Mouse (Mus musculus) brown adipose tissue, adult 24 weeks (tissue): ENCODE data around the gene Tex13c2. TPM values are rescaled to one million over a fixed set of nuclear protein-coding genes. Genes with fewer than 3 reads are reported as not detected.

Experiments used
- H3K27ac ChIP-seq: fragments of 200-500 bp; replicated peaks from 2 replicates; pipeline ENCODE4 v1.5.1; 2012; ENCODE audit warnings: low read depth, mild to moderate bottlenecking, low read length
- H3K4me1 ChIP-seq: fragments of 200-500 bp; 2 replicates; pipeline ENCODE4 v1.6.1; 2012; ENCODE audit warnings: low read length, mixed read lengths; ENCODE audit not compliant: control insufficient read depth, insufficient read depth, insufficient read length
- H3K4me3 ChIP-seq: fragments of 200-500 bp; 2 replicates; pipeline ENCODE4 v1.5.1; 2012; ENCODE audit warnings: low read depth, mild to moderate bottlenecking, low read length, moderate library complexity; ENCODE audit not compliant: insufficient read depth
- polyA plus RNA-seq: library from polyadenylated mRNA; stranded (reverse); fragments of >200 nt; gene quantifications from 2 replicates; pipeline ENCODE4 v1.2.4, GENCODE M21; 2012; ENCODE audit not compliant: missing spikeins, insufficient read depth, insufficient read length

Gene Tex13c2
- polyA plus RNA-seq: not detected in 2 replicates

DNA sequence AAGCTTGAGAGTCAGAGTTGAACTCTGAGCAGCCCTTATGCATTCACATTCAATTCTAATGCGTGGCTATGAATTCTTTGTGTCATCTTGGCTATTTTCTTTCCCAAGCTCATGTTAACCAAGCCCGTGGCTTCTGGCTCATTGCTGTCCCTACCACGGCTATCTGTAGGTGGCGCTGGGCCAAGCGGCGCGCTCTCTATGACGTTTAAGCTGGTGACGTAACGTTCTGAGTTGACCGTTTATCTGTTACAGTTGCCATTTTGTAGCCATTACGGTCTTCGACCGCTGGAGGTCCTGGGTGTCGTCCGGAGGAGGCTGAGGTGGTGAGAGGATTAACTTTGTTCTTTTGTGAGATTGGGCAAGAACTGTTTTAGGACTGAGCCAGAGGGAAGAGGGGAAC is at the start of gene Tex13c2:
Gene Tex13c2 (plus strand): TSS at position 246 of the 400 bp plus-strand sequence.
- no peak within 1 kb of the TSS for H3K27ac ChIP-seq
- no peaks in the 10 kb centered on the region for H3K4me1 ChIP-seq
- H3K4me3 ChIP-seq: no peak within 1 kb of the TSS

DNA sequence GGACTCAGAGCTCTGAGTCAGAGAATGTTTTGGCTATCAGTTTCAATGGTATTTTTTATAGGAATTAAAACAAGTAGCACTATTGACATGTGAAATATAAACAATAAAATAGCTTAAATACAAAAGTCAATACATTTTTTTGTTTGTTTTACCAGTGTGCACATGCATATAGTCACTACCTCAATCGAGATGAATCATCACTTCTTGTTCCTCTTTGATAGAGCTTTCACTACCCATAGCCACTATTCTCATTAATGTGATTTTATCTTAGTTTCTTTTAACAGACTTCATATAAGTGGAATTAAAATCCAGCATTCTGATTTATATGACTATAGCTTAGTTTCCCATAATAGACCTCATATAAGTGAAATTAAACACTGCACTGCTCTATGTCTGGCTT is 39.2 kb upstream of the Tex13c2 start:
- Histone ChIP-seq H3K4me1 (no peaks in the 10 kb centered on the region), H3K4me3 (no peak overlapping the region), H3K27ac (no peak overlapping the region)

DNA sequence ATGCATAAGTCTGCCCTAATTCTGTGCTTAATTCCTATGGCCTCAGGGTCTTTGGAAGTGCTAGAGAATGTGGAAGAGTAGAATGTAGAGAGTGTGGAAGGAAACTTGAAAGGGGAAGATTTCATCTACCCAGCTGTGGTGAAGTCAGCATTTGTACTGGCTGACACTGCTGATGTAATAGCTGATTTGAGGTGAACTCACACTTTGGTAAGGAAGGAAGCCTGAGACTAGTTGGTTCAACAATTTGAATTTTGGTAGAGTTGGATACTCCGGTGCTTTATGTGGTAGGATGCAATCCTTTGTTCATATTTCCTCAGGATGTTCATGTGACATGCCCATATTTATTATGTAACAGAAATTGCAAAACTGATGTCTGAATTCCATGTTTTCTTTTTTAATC is 36.5 kb upstream of the Tex13c2 start:
- H3K4me3 ChIP-seq: no peak overlapping the region
- no peaks in the 10 kb centered on the region for H3K4me1 ChIP-seq
- H3K27ac ChIP-seq: no peak overlapping the region

DNA sequence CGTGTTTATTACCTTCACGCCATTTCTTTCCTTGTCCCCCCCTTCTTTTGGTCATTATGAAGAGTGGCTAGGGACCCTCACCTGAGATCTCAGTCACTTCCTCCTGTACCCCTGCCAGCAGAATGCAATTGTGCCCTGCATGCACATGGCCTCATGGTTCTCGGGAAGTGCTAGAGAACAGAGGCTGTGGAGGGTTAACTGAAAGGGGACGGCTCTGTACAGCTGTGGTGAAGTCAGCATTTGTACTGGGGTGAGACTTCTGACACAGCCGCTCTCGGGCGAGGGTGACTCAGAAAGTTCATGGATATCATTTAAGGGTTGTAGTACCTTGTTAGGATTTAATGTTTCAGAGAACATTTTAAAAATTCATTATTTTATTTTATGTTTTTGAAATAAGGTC is 35.0 kb upstream of the Tex13c2 start:
- Histone ChIP-seq H3K27ac (no peak overlapping the region), H3K4me3 (no peak overlapping the region), H3K4me1 (no peaks in the 10 kb centered on the region)

DNA sequence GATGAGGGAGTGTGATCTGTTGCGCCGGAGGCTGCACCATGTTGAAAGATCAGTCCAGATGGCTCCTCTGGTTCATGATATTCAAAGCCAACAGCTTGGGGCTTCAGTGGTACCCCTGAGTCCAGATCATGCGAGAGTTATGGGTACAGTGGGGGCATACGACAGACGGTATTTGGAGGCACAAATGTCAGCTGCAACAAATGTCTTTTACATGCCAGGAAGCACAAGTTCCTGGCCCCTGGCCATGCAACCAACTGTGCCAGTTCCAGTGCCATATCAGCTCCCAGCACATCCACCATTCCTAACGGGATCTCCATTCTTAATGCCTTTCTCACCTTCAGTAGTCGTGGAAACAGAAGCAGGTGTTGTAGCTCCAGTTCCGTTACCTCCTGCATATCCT is 845 bp downstream of the Tex13c2 start:
- no peak overlapping the region for H3K4me3 ChIP-seq
- no peak overlapping the region for H3K27ac ChIP-seq
- H3K4me1 ChIP-seq: no peaks in the 10 kb centered on the region

DNA sequence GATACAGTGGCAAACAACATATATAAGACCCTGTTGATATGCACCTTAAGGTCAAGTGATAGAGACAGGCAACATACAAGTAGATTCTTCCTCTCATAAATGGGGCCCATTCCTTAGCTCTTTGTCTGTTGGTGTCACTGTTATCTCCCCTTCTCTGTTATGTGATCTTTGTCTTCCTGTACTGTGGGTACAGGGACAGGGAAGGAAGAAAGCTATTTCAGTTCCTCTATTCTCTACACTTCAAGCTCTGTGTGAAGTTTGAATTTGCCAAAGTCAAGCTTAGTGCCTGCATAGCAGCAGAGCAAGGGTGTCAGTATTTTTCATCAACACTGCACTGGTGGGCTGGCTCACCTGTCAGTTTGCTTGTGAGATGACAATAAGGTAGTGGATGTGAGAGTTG is 11.0 kb downstream of the Tex13c2 start:
- no peaks in the 10 kb centered on the region for H3K4me1 ChIP-seq
- H3K4me3 ChIP-seq: no peak overlapping the region

DNA sequence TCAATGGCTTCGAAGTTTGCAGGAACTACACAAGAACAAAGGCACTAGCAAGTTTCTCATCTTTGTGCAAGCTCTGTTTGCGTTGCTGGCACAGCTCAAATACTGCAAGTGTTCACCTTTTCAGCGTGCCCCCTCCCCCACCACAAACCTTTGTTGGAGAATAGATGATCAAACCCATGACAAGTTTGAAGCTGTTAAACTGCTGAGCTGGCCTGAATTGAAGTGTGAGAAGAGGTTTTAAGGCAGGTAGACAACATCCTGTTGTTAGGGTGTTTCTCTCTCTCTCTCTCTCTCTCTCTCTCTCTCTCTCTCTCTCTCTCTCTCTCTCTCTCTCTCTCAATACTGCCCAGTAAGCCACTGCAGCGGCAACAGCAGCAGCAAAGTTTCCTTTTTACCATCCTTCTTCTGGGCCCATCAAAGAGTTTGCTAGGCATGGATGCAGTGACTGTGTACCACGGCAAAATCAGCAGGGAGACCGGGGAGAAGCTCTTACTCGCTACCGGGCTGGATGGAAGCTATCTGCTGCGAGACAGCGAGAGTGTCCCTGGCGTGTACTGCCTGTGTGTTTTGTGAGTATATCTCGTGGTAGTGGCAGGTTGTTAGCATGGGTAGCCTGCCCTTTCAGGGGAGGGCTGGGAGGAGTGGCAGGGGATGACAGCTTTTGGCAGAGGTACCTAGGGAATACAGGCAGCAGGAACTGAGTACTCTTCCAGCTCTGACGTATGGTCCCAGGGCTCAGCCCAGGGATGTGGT is 13.0 kb downstream of the Tex13c2 start, which contains the start of gene Sh2d1a:
Gene Sh2d1a (plus strand): TSS at position 163 of the 753 bp plus-strand sequence.
- no peaks in the 10 kb centered on the region for H3K4me1 ChIP-seq
- no peak within 1 kb of the TSS for H3K4me3 ChIP-seq
- H3K27ac ChIP-seq: no peak within 1 kb of the TSS

More for the DNA sequence above, 11.0 kb downstream of the Tex13c2 start:
- no peak overlapping the region for H3K27ac ChIP-seq

DNA sequence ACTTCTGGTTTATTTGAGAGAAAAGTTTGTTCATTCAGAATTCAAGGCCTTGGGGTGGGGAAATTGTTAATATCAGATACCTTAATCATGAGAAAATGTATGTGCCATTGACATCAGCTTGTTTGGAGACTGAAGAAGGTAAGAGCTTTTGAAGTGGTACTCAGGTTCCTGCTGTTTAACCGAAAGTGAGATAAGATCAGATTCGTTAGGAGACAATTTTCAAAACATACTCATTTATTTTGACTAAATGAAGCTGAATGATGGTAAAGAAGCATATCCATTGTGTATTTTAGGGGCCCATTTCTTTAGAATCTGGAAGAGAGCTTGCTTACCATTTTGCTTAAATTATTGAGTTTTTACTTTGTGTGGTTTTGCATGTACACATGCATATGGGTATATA is 21.6 kb downstream of the Tex13c2 start:
- H3K4me1 ChIP-seq: no peaks in the 10 kb centered on the region
- no peak overlapping the region for H3K4me3 ChIP-seq
- no peak overlapping the region for H3K27ac ChIP-seq

DNA sequence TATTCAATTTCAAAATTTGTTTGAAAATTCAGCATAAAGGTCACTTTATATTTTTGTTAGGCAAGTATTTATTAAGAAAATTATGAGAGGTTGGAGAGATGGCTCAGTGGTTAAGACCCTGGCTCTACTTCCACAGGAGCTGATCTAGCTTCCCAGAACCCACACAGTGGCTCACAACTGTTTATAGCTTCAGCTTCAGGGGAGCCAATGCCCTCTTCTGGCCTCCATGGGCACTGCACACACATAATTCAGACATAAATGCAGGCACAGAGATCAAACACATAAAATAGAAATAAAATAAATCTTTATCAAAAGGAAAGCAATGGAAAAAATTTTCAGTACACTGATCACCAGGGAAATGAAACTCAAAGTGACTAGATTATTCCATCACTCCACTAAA is 23.1 kb downstream of the Tex13c2 start:
- Histone ChIP-seq H3K4me1 (no peaks in the 10 kb centered on the region), H3K4me3 (no peak overlapping the region), H3K27ac (no peak overlapping the region)

DNA sequence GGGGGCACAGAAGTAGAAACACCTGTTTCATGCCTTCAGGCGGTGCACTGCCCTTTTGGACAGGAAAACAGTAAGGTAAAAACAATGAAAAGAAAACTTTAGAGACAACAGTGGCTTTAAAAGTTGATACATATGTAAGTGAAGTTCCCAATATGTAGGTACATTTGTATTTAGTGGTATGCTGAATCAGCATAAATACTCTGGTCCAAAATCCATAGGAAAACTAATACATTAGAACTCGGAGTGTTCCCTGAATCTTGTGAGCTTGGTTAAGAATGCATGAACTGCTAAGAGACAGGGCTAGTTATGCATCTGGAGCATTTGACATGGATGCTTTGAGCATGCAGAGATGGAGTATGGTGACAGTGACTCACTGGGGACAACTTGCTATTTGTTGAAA is 33.4 kb downstream of the Tex13c2 start:
- H3K27ac ChIP-seq: no peak overlapping the region
- no peaks in the 10 kb centered on the region for H3K4me1 ChIP-seq

DNA sequence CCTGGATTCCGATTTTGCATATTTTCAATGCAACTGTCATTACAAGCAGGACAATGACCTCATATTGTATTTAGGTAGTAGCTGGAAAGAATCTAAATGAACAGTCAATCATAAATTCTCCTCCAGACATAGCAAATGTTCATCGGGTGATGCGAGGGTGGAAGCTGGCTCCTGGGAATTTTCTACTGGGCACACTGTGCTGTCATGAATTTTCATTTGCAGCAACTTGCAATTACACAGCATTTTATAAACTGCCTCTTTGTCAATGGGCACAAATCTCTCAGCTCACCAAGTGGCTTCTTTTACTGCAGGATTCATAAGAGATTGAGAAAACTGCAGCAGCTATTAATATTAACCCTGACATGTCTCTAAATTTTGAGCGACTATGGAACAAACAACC is 41.2 kb downstream of the Tex13c2 start:
- Histone ChIP-seq H3K27ac (no peak overlapping the region), H3K4me3 (no peak overlapping the region), H3K4me1 (no peaks in the 10 kb centered on the region)

More for the DNA sequence above, 33.4 kb downstream of the Tex13c2 start:
- H3K4me3 ChIP-seq: no peak overlapping the region

DNA sequence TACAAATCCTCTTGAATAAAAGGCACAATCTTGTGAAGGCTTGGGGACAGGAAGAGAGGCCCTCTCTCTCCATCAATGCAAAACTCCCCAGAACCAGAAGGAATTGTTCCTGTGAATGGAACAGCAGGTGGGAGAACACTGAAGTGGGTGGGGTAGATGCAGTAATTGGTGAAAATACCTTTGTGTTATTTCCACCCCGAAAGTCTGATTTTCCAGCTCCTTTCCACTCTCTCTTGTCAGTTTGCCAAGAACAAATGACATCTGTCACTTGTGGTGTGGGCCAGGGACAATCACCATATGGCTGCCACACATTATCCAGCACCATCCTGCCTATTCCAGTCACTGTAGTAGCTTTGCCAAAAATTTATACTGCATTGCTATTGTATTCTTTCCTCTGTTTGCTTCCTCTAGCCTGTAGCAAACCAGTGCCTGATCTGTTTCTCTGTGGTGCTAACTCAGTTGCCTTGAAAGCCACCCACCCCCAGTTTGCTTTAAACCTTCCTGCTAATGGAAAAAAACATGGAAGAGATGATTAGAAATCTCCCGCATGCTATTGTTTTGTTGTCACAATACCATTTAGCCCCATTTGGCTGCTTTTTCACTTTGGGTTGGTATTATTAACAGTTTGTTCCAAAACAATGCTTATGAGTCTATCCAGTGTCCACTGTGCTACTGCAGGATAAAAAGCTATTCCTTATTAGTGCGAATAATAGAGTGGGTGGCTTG is 50.7 kb downstream of the Tex13c2 start:
- Histone ChIP-seq H3K4me1 (no peaks in the 10 kb centered on the region), H3K4me3 (0 out of 2 replicates have a peak overlapping the region, but pooled peaks have one; percentile 26), H3K27ac (no peak overlapping the region)

DNA sequence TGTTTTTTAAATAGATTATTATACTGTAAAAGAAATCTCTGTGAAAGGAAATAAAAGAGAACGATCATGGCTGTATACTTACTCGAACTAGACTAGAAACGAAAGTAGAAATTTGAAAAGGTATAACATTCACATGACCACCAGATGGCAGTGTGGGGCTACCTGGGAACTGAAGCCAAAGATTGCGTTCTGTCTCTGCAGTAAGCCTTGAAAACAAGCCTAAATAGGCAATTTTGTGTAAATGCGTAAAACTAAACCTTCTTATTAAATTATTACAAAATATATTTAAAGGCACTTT is 51.2 kb downstream of the Tex13c2 start:
- H3K4me3 ChIP-seq: no peak overlapping the region
- H3K4me1 ChIP-seq: no peaks in the 10 kb centered on the region
- H3K27ac ChIP-seq: no peak overlapping the region
